Mouse (Mus musculus) forebrain, embryonic 13.5 days (tissue): Measurements from ENCODE around the gene Grm2. TPM values are rescaled to one million over a fixed set of nuclear protein-coding genes. Genes with fewer than 3 reads are reported as not detected.
"Not testable (repeated sequence)": the region's sequence is repeated elsewhere in the genome, so short reads cannot be mapped to it uniquely, and the experiment has no call there.

Experiments used
- ATAC-seq: fragments of 200-750 bp; cut with Nextera tagmentation; 2 replicates; pipeline ENCODE4 v1.8.0; 2017
- H3K27ac ChIP-seq: fragments of 300-500 bp; sonication (generic); 2 replicates; pipeline ENCODE4 v1.5.1; 2015; ENCODE audit warnings: inconsistent platforms, mild to moderate bottlenecking, moderate library complexity
- H3K27me3 ChIP-seq: fragments of 300-500 bp; sonication (generic); 2 replicates; pipeline ENCODE4 v1.6.1; 2015; ENCODE audit warnings: mild to moderate bottlenecking, inconsistent platforms
- H3K36me3 ChIP-seq: fragments of 300-500 bp; sonication (generic); 2 replicates; pipeline ENCODE4 v1.6.1; 2015; ENCODE audit warnings: mild to moderate bottlenecking, inconsistent platforms; ENCODE audit not compliant: poor library complexity, severe bottlenecking
- H3K4me1 ChIP-seq: fragments of 300-500 bp; sonication (generic); 2 replicates; pipeline ENCODE4 v1.6.1; 2015; ENCODE audit warnings: inconsistent platforms
- H3K4me2 ChIP-seq: fragments of 300-500 bp; sonication (generic); 2 replicates; pipeline ENCODE4 v1.6.1; 2015; ENCODE audit warnings: inconsistent platforms, mild to moderate bottlenecking, moderate library complexity
- H3K4me3 ChIP-seq: fragments of 300-500 bp; sonication (generic); 2 replicates; pipeline ENCODE4 v1.5.1; 2015; ENCODE audit warnings: mild to moderate bottlenecking, inconsistent platforms
- H3K9ac ChIP-seq: fragments of 300-500 bp; sonication (generic); 2 replicates; pipeline ENCODE4 v1.6.1; 2015; ENCODE audit warnings: mild to moderate bottlenecking, inconsistent platforms
- H3K9me3 ChIP-seq: fragments of 300-500 bp; sonication (generic); replicated peaks from 2 replicates; pipeline ENCODE4 v1.6.1; 2016; ENCODE audit warnings: inconsistent platforms
- WGBS: fragments of 180-500 bp; shearing (Covaris S2); methylation state at CpG from one replicate; pipeline ENCODE4 v1.1.7; 2015; 5-methylcytosine and 5-hydroxymethylcytosine counted together
- polyA plus RNA-seq: library from polyadenylated mRNA; unstranded; fragments of >200 nt; fragmentation: Nextera tagmentation; extraction: Ambion mirVana; gene quantifications from 2 replicates; pipeline ENCODE4 v1.2.1, GENCODE M21; 2015

The Grm2 gene
- polyA plus RNA-seq, 1 experiment from 2014 or later = 4.4 TPM

DNA sequence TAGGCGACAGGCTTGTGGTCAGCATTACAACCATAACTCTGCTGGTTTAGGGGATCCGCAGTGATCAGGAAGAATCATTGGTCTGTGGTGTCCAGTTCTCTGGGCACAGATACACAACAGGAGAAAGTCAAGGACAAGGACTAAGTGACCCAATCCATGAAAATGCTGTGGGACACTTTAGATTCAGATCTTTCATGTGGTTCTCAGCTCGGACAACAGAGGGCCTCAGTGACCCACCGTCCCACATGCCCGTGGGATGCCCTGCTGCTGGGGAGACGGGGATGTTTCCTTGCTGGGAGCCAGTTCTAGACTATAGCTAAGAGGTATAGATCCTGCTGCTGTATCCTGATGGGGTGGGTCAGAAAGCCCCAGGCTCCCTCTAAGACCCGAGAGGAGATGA lies 57.4 kb downstream of the Grm2 start:
- H3K4me2 ChIP-seq = no peak overlapping the region
- no peaks in the 10 kb centered on the region for H3K36me3 ChIP-seq
- H3K4me3 ChIP-seq = no peak overlapping the region
- no peaks in the 10 kb centered on the region for H3K27me3 ChIP-seq
- H3K9me3 ChIP-seq = no peaks in the 10 kb centered on the region
- ATAC-seq = no peak
- no peaks in the 10 kb centered on the region for H3K4me1 ChIP-seq
- 43% methylated on average over 7 of the region's 7 CpGs for WGBS
- H3K27ac ChIP-seq = no peak overlapping the region
- no peak overlapping the region for H3K9ac ChIP-seq

DNA sequence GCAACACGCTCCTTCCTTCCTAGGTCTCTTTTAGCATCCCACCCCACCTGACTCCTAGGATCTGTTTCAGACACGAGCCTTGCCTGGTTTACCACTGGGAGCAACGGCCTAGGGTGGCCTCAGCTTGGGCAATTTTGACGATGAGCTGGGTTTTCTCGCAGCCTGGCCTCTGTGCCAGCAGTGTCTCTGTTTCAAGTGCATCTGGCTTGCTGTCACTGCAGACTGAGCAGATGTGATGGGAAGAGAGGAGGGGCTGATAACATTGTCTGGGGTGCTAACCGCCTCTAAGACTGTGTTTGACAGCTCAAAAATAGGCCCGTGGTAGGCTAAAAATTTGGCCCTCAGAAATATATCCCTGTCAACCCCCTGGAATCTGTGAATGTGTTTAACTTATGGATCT lies 60.0 kb downstream of the Grm2 start:
- H3K4me1 ChIP-seq = no peaks in the 10 kb centered on the region
- no peak for ATAC-seq
- no peaks in the 10 kb centered on the region for H3K9me3 ChIP-seq
- 70% methylated on average over 7 of the region's 7 CpGs for WGBS
- H3K4me2 ChIP-seq = no peak overlapping the region
- no peak overlapping the region for H3K4me3 ChIP-seq
- no peak overlapping the region for H3K27ac ChIP-seq
- H3K9ac ChIP-seq = no peak overlapping the region
- H3K27me3 ChIP-seq = no peaks in the 10 kb centered on the region
- no peaks in the 10 kb centered on the region for H3K36me3 ChIP-seq

DNA sequence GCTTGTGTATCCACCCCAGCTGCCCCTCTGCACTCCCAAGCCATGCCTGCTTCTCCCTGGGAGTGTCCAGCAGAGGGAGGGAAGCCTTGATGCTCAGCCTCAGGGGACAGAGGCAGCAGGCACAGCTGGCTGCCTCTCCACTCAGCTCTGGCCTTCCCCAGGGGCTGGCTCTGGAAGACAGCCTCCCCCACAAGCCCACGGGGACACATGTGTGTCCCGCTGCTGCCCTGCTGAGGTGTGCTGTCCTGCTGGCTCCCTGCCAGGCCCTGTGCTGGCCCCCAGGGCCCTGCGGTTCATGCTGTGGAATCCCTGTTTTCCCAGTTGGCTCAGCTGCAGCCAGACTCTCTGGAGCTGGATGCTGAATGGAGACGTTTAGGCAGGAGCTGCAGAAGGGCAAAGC lies 60.5 kb downstream of the Grm2 start:
- H3K9ac ChIP-seq, H3K4me1 ChIP-seq, H3K36me3 ChIP-seq, H3K27me3 ChIP-seq, H3K9me3 ChIP-seq, H3K4me2 ChIP-seq, H3K4me3 ChIP-seq, H3K27ac ChIP-seq, ATAC-seq: not testable (repeated sequence)
- WGBS = 16% methylated on average over 4 of the region's 4 CpGs

Other genes with a start within 250 kb of the Grm2 start
- gene Rpl29, start 226.6 kb downstream of the Grm2 start, polyA plus RNA-seq = 793 and 845 TPM in 2 replicates
- 35.8 and 42.2 TPM in 2 replicates for gene Acy1, start 217.8 kb downstream of the Grm2 start, polyA plus RNA-seq
- gene Abhd14b, start 208.6 kb downstream of the Grm2 start, polyA plus RNA-seq = 3.0 and 4.3 TPM in 2 replicates
- 40.5 and 50.9 TPM in 2 replicates for gene Abhd14a, start 208.4 kb downstream of the Grm2 start, polyA plus RNA-seq
- gene Pcbp4, start 202.8 kb downstream of the Grm2 start, polyA plus RNA-seq = 243 and 274 TPM in 2 replicates
- 0.37 and 0.45 TPM in 2 replicates for gene Gpr62, start 190.1 kb downstream of the Grm2 start, polyA plus RNA-seq
- gene Rrp9, start 180.1 kb downstream of the Grm2 start, polyA plus RNA-seq = 52.8 and 58.5 TPM in 2 replicates
- 0.23 and 0.70 TPM in 2 replicates for gene Parp3, start 179.1 kb downstream of the Grm2 start, polyA plus RNA-seq
- gene Iqcf1, start 156.1 kb downstream of the Grm2 start, polyA plus RNA-seq = not detected in 2 replicates
- gene Iqcf5, start 141.5 kb downstream of the Grm2 start, polyA plus RNA-seq = not detected in 2 replicates
- not detected in 2 replicates for gene Iqcf3, start 94.5 kb downstream of the Grm2 start, polyA plus RNA-seq
- gene Iqcf4, start 85.1 kb downstream of the Grm2 start, polyA plus RNA-seq = not detected in 2 replicates
- not detected in 2 replicates for gene Iqcf6, start 29.5 kb downstream of the Grm2 start, polyA plus RNA-seq
- gene Tex264, start 29.8 kb upstream of the Grm2 start, polyA plus RNA-seq = 28.5 and 29.4 TPM in 2 replicates
- gene Rad54l2, start 133.1 kb upstream of the Grm2 start, polyA plus RNA-seq = 8.8 and 9.0 TPM in 2 replicates
- gene Dcaf1, start 165.8 kb upstream of the Grm2 start, polyA plus RNA-seq = 20.7 and 26.4 TPM in 2 replicates
- gene Rbm15b, start 231.3 kb upstream of the Grm2 start, polyA plus RNA-seq = 14.0 and 14.2 TPM in 2 replicates
- gene Manf, start 235.9 kb upstream of the Grm2 start, polyA plus RNA-seq = 205 and 222 TPM in 2 replicates